Mouse (Mus musculus) kidney, embryonic 14.5 days (tissue): ENCODE measurements around the gene Ints7. TPM values are rescaled to one million over a fixed set of nuclear protein-coding genes. Genes with fewer than 3 reads are reported as not detected.

Experiments used
- polyA plus RNA-seq: library from polyadenylated mRNA; unstranded; fragments of >200 nt; fragmentation: Nextera tagmentation; extraction: Ambion mirVana; gene quantifications from 2 replicates; pipeline ENCODE4 v1.2.1, GENCODE M21; 2014

Ints7 gene
- polyA plus RNA-seq, 1 experiment from 2014 or later = 77.9 TPM

Other genes with a start within 250 kb of the Ints7 start
- gene Tmem206, start 249.7 kb upstream of the Ints7 start, polyA plus RNA-seq = 17.6 and 25.9 TPM in 2 replicates
- 24.6 and 25.0 TPM in 2 replicates for gene Ppp2r5a, start 172.4 kb upstream of the Ints7 start, polyA plus RNA-seq
- gene Dtl, start 92 bp upstream of the Ints7 start, polyA plus RNA-seq = 45.8 and 81.3 TPM in 2 replicates
- gene Lpgat1, start 142.2 kb downstream of the Ints7 start, polyA plus RNA-seq = 23.8 and 30.4 TPM in 2 replicates
- gene Nek2, start 245.8 kb downstream of the Ints7 start, polyA plus RNA-seq = 26.3 and 45.5 TPM in 2 replicates